Mouse (Mus musculus) layer of hippocampus, postnatal 36 days (tissue): ENCODE measurements at regions not wholly inside any gene's neighbourhood (a gene's known extent, or its start where the extent isn't known, plus 50 kb on each side); places are given as distances from the start of the nearest gene placed in this dataset.
"Not testable (repeated sequence)": the region's sequence is repeated elsewhere in the genome, so short reads cannot be mapped to it uniquely, and the experiment has no call there.

Experiments used
- DNase-seq, 2 experiments: peaks; one replicate each; pipeline ENCODE4 v3.0.0; 2022

GRCm38 (mm10) chr4:8084954-8085639 lies 153.7 kb downstream of the Car8 start:
- peak; percentile 53 to 57 for DNase-seq

- DNase-seq, result no peak
Measured at GRCm38 (mm10) chr4:8079349-8079748, 159.5 kb downstream of the Car8 start.

GRCm38 (mm10) chr4:8072989-8073573 lies 165.8 kb downstream of the Car8 start:
- DNase-seq, result no peak

GRCm38 (mm10) chr4:8070693-8071092 lies 168.1 kb downstream of the Car8 start:
- DNase-seq, result not testable (repeated sequence)

GRCm38 (mm10) chr4:8068086-8068485 lies 170.8 kb downstream of the Car8 start:
- DNase-seq, result no peak

GRCm38 (mm10) chr4:8041776-8042175 lies 197.1 kb downstream of the Car8 start:
- DNase-seq, result no peak

GRCm38 (mm10) chr4:8037863-8038262 lies 201.0 kb downstream of the Car8 start:
- DNase-seq, result no peak

- DNase-seq, result not testable (repeated sequence)
Measured at GRCm38 (mm10) chr4:8033402-8033801, 205.4 kb downstream of the Car8 start.

- DNase-seq, result peak in 1 of 2 experiments; percentile 23
Measured at GRCm38 (mm10) chr4:8005155-8005554, 233.7 kb downstream of the Car8 start.

- no peak for DNase-seq
Measured at GRCm38 (mm10) chr4:7997575-7997953, 241.3 kb downstream of the Car8 start.

- DNase-seq, result no peak
Measured at GRCm38 (mm10) chr4:7996923-7997574, 241.8 kb downstream of the Car8 start.

GRCm38 (mm10) chr4:7992944-7993343 lies 245.9 kb downstream of the Car8 start:
- DNase-seq, result no peak

GRCm38 (mm10) chr4:7987781-7988180 lies 251.1 kb downstream of the Car8 start:
- DNase-seq, result no peak

GRCm38 (mm10) chr4:7987346-7987745 lies 251.5 kb downstream of the Car8 start:
- no peak for DNase-seq

- DNase-seq, result no peak
Measured at GRCm38 (mm10) chr4:7984814-7985213, 254.0 kb downstream of the Car8 start.

GRCm38 (mm10) chr4:7979772-7980351 lies 259.0 kb downstream of the Car8 start:
- no peak for DNase-seq

GRCm38 (mm10) chr4:7977661-7978444 lies 261.0 kb downstream of the Car8 start:
- DNase-seq, result no peak

- DNase-seq, result no peak
Measured at GRCm38 (mm10) chr4:7970272-7970671, 268.6 kb downstream of the Car8 start.

- no peak for DNase-seq
Measured at GRCm38 (mm10) chr4:7965663-7966062, 273.2 kb downstream of the Car8 start.

GRCm38 (mm10) chr4:7961521-7962172 lies 277.2 kb downstream of the Car8 start:
- DNase-seq, result peak in 1 of 2 experiments; percentile 4

- no peak for DNase-seq
Measured at GRCm38 (mm10) chr4:7960335-7960734, 278.5 kb downstream of the Car8 start.

GRCm38 (mm10) chr4:7948020-7948419 lies 290.8 kb downstream of the Car8 start:
- DNase-seq, result no peak
